Mouse (Mus musculus) E14TG2a.4 (cell line): ENCODE data around the gene Fam189a1.

Experiments used
- CTCF ChIP-seq: conservative IDR thresholded peaks from 2 replicates; pipeline ENCODE4 v1.5.1; 2014; ENCODE audit warnings: low read length
- NANOG ChIP-seq: IDR thresholded peaks from 2 replicates; pipeline ENCODE4 v1.6.1; 2014; ENCODE audit warnings: borderline replicate concordance, low read length, mixed read lengths
- POU5F1 ChIP-seq: IDR thresholded peaks from 2 replicates; pipeline ENCODE4 v1.6.1; 2014; ENCODE audit warnings: low read length, borderline replicate concordance

- TF ChIP-seq CTCF (no peak), POU5F1 (no peak), NANOG (no peak)
These were observed 41.0 kb downstream of the Fam189a1 start for GRCm38 (mm10) chr7:65115366-65115765.
